Comparison of ENCODE assay signal across 1 mouse cellular context in the genomic region with DNA sequence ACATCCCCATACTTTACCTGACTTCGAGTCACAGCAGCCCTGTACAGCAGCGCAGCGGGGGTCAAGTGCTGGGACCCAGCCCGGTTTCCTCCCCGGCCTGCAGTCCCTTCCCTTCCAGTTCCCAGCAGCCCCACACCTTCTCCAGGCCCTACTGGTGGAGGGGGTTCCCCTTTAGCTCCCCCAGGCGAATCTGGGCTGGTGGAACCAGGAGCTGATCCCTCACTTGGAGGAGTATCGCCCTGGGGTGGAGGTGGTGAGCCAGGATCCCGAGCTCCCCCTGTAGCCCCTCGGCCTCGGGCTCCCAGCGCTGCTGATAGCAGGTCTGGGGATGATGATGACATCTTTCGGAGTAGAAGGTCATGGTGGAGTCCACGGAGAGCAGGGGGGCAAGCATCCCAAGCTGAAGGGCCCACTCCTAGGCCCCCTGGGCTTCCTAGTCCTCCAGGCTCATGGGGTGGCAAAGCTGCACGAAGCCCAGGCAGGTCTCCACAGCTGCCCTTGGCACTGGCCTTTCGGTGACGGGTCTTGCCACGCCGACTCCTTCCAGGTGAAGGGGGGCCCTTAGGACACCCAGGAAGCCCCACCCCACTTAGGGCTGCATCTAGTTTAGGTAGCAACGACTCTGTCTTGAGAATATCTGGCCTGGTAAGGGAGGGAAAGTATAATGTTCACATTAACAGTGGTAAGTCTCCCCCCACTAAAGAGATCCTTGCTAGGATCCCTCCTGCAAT.
TF ChIP-seq lines count a peak whose summit lies in the region.

No protein-coding gene starts in this region.

TF ChIP-seq in CH12.LX, 34 proteins besides CTCF, POLR2A, EP300 and RAD21:
- TF ChIP-seq ETS1 (conservative IDR thresholded peaks at IDR 0.05; ENCODE audit: low read depth, low read length) (no peak), JUN (IDR thresholded peaks at IDR 0.05; ENCODE audit: insufficient read depth, low read depth, low read length) (no peak), TCF12 (IDR thresholded peaks at IDR 0.05; ENCODE audit: low read depth, low read length) (no peak), NRF1 (IDR thresholded peaks at IDR 0.05; ENCODE audit: low read depth, low read length) (no peak), JUND (conservative IDR thresholded peaks at IDR 0.05; ENCODE audit: low read depth, low read length) (no peak), CHD1 (IDR thresholded peaks at IDR 0.05; ENCODE audit: low read depth, low read length) (no peak), MYC (IDR thresholded peaks at IDR 0.05; ENCODE audit: low read depth, low read length) (no peak), ZNF384 (IDR thresholded peaks at IDR 0.05; ENCODE audit: low read depth, low read length) (no peak), USF2 (conservative IDR thresholded peaks at IDR 0.05; ENCODE audit: low read depth, low read length) (no peak), KAT2A (IDR thresholded peaks at IDR 0.05; ENCODE audit: insufficient replicate concordance, low read length) (no peak), NELFE (IDR thresholded peaks at IDR 0.05; ENCODE audit: low read depth, low read length) (no peak), UBTF (IDR thresholded peaks at IDR 0.05; ENCODE audit: low read depth, low read length) (no peak), BHLHE40 (IDR thresholded peaks at IDR 0.05; ENCODE audit: low read depth, low read length) (no peak), USF1 (IDR thresholded peaks at IDR 0.05; ENCODE audit: low read depth, low read length) (no peak)
